Mouse (Mus musculus) limb, embryonic 14.5 days (tissue): ENCODE results near the gene Gpr18. TPM values are rescaled to one million over a fixed set of nuclear protein-coding genes. Genes with fewer than 3 reads are reported as not detected.
A peak's percentile ranks its signal among the peaks of the same experiment; 100 is the strongest.

Source experiments
- ATAC-seq: fragments of 200-750 bp; cut with Nextera tagmentation; 2 replicates; pipeline ENCODE4 v1.8.0; 2017; ENCODE audit warnings: low read depth, moderate number of reproducible peaks, moderate TSS enrichment; ENCODE audit not compliant: low FRiP score
- DNase-seq: peaks from one replicate; pipeline ENCODE4 v3.0.0-alpha.2; 2015; ENCODE audit warnings: low spot score
- H3K27ac ChIP-seq: fragments of 300-500 bp; sonication (generic); replicated peaks from 2 replicates; pipeline ENCODE4 v1.5.1; 2014; ENCODE audit warnings: low read depth, mild to moderate bottlenecking, low read length, moderate library complexity, mixed read lengths
- H3K27me3 ChIP-seq: fragments of 300-500 bp; sonication (generic); 2 replicates; pipeline ENCODE4 v1.6.1; 2014; ENCODE audit warnings: low read length, mixed read lengths; ENCODE audit not compliant: control insufficient read depth, insufficient read depth
- H3K36me3 ChIP-seq: fragments of 300-500 bp; sonication (generic); 2 replicates; pipeline ENCODE4 v1.6.1; 2014; ENCODE audit warnings: mild to moderate bottlenecking, low read length, moderate library complexity, mixed read lengths; ENCODE audit not compliant: control insufficient read depth, insufficient read depth
- H3K4me1 ChIP-seq: fragments of 300-500 bp; sonication (generic); 2 replicates; pipeline ENCODE4 v1.6.1; 2014; ENCODE audit warnings: antibody characterized with exemption, low read length, mixed read lengths; ENCODE audit not compliant: control insufficient read depth, insufficient read depth
- H3K4me2 ChIP-seq: fragments of 300-500 bp; sonication (generic); replicated peaks from 2 replicates; pipeline ENCODE4 v1.6.1; 2014; ENCODE audit warnings: low read depth, mild to moderate bottlenecking, low read length, moderate library complexity; ENCODE audit not compliant: severe bottlenecking
- H3K4me3 ChIP-seq: fragments of 300-500 bp; sonication (generic); replicated peaks from 2 replicates; pipeline ENCODE4 v1.5.1; 2014; ENCODE audit warnings: low read length
- H3K9ac ChIP-seq: fragments of 300-500 bp; sonication (generic); 2 replicates; pipeline ENCODE4 v1.6.1; 2014; ENCODE audit warnings: mild to moderate bottlenecking, low read depth, low read length, moderate library complexity; ENCODE audit not compliant: severe bottlenecking
- H3K9me3 ChIP-seq: fragments of 300-500 bp; sonication (generic); 2 replicates; pipeline ENCODE4 v1.6.1; 2016; ENCODE audit warnings: low read length; ENCODE audit not compliant: control insufficient read depth
- POLR2A ChIP-seq: fragments of 200-500 bp; IDR thresholded peaks from 2 replicates; pipeline ENCODE4 v1.8.0; 2012; ENCODE audit warnings: inconsistent platforms, mild to moderate bottlenecking, moderate library complexity, borderline replicate concordance; ENCODE audit not compliant: insufficient read depth, insufficient read length; ENCODE audit errors: extremely low read depth
- WGBS: fragments of 180-500 bp; shearing (Covaris S2); extraction: QIAGEN DNeasy Blood & Tissue Kit; methylation state at CpG from one replicate; pipeline ENCODE4 v1.1.7; 2014; 5-methylcytosine and 5-hydroxymethylcytosine counted together
- polyA plus RNA-seq, 2 experiments: library from polyadenylated mRNA; depleted of rRNA in 1 of 2; stranded (reverse) in 1 of 2; unstranded in 1 of 2; fragments of >200 nt; fragmentation: Nextera tagmentation in 1 of 2; extraction: Ambion mirVana in 1 of 2; gene quantifications; 2 replicates each; pipeline versions ENCODE4 v1.2.1 to v1.2.3; 2012 to 2014

Gpr18 gene
- polyA plus RNA-seq, 2 experiments: not detected

- H3K4me1 ChIP-seq: peaks cover 18% of the 10 kb centered on the region; the same call in 1 of the 2 replicates
- H3K4me2 ChIP-seq: no peak overlapping the region
- H3K27me3 ChIP-seq: no peaks in the 10 kb centered on the region
- H3K36me3 ChIP-seq: peaks cover 9% of the 10 kb centered on the region
- H3K27ac ChIP-seq: no peak overlapping the region
- H3K9ac ChIP-seq: no peak overlapping the region
- no peak for DNase-seq
- ATAC-seq: no peak
- H3K9me3 ChIP-seq: no peaks in the 10 kb centered on the region
- no peak overlapping the region for H3K4me3 ChIP-seq
- no peak for TF ChIP-seq POLR2A
- 79% methylated on average over 6 of the region's 6 CpGs for WGBS
Measured at GRCm38 (mm10) chr14:121893747-121894146, 21.8 kb downstream of the Gpr18 start.

- Histone ChIP-seq H3K27me3 (no peaks in the 10 kb centered on the region), H3K4me1 (peaks cover 15% of the 10 kb centered on the region), H3K4me3 (no peak overlapping the region), H3K4me2 (no peak overlapping the region), H3K9ac (no peak overlapping the region), H3K9me3 (no peaks in the 10 kb centered on the region), H3K27ac (no peak overlapping the region), H3K36me3 (no peaks in the 10 kb centered on the region)
- DNase-seq (no peak), ATAC-seq (no peak)
- WGBS: 75% methylated on average over 6 of the region's 6 CpGs
- no peak for TF ChIP-seq POLR2A
Measured at GRCm38 (mm10) chr14:121884150-121884797, 31.3 kb downstream of the Gpr18 start.

GRCm38 (mm10) chr14:121881211-121881610 is 34.4 kb downstream of the Gpr18 start:
- no peak for TF ChIP-seq POLR2A
- Histone ChIP-seq H3K27me3 (no peaks in the 10 kb centered on the region), H3K9ac (no peak overlapping the region), H3K4me2 (no peak overlapping the region), H3K4me3 (no peak overlapping the region), H3K4me1 (peaks cover 10% of the 10 kb centered on the region), H3K9me3 (no peaks in the 10 kb centered on the region), H3K36me3 (no peaks in the 10 kb centered on the region), H3K27ac (no peak overlapping the region)
- 88% methylated on average over 7 of the region's 7 CpGs for WGBS
- DNase-seq: no peak
- ATAC-seq: no peak

DNA sequence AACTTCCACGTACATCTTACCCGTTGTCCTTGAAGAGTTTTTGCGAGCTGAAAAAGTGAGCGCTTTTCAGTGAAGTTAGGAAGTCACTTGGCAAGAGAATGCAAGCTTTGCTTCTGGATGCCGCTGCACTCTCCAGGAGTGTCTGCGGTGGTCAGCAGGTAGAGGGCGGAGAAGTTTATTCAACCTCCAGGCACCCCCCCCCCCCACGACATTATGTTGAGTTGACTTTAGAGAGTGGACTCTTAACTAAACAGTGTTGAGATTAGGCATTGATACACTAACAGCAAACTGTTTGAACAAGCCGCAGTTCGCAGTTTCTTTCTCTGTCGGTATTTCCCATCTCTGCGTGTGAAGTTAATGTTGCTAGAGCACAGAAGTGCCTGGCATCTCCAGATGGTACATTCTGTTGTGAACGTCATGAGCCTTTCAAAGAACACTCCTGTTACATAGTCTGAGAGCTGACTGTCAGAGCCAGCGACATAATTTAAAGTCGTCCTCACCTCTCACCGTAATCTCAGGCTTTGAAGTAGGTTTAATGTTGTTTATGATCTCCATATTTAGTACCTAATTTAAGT is 36.2 kb downstream of the Gpr18 start:
- H3K4me2 ChIP-seq: peak overlapping the region; percentile 89
- peak overlapping the region; percentile 92 for H3K9ac ChIP-seq
- WGBS: 14% methylated on average over 16 of the region's 16 CpGs
- DNase-seq: no peak
- H3K9me3 ChIP-seq: no peaks in the 10 kb centered on the region
- H3K36me3 ChIP-seq: no peaks in the 10 kb centered on the region
- peaks cover 9% of the 10 kb centered on the region for H3K4me1 ChIP-seq
- H3K27ac ChIP-seq: no peak overlapping the region
- no peak for TF ChIP-seq POLR2A
- H3K27me3 ChIP-seq: no peaks in the 10 kb centered on the region
- peak overlapping the region; percentile 92 for H3K4me3 ChIP-seq
- no peak for ATAC-seq

GRCm38 (mm10) chr14:121878859-121879206 is 36.7 kb downstream of the Gpr18 start:
- Histone ChIP-seq H3K4me2 (peak overlapping the region; percentile 89), H3K9me3 (no peaks in the 10 kb centered on the region), H3K27me3 (no peaks in the 10 kb centered on the region), H3K36me3 (no peaks in the 10 kb centered on the region), H3K4me3 (peak overlapping the region; percentile 92), H3K4me1 (peaks cover 9% of the 10 kb centered on the region), H3K9ac (peak overlapping the region; percentile 92), H3K27ac (peak overlapping the region; percentile 92)
- DNase-seq: no peak
- no peak for ATAC-seq
- WGBS: 0% methylated on average over 20 of the region's 27 CpGs
- TF ChIP-seq POLR2A: no peak
